Mouse (Mus musculus): ENCODE data around the gene Sva.

Gene Sva

GRCm38 (mm10) chr6:42038094-42038493, at the start of gene Sva:
Gene Sva, plus strand, starts transcription at chr6:42038394.
- DNase-seq (ENCODE audit: low spot score) = no peak

All from retina, embryonic 14.5 days (tissue).